Mouse (Mus musculus) heart, adult 2 months (tissue): ENCODE measurements around the gene Gm7544.

ENCODE experiments used
- CTCF ChIP-seq: fragments of 200-600 bp; IDR thresholded peaks from 2 replicates; pipeline ENCODE4 v1.8.1; 2022; ENCODE audit warnings: antibody characterized with exemption, mild to moderate bottlenecking, moderate library complexity
- EP300 ChIP-seq: fragments of 200-500 bp; IDR thresholded peaks from 2 replicates; pipeline ENCODE4 v1.6.1; 2011; ENCODE audit warnings: low read depth, low read length, control low read depth; ENCODE audit not compliant: insufficient read depth

- TF ChIP-seq CTCF (no peak), EP300 (no peak)
Observed at GRCm38 (mm10) chr1:82975750-82976149, 19.9 kb upstream of the Gm7544 start.
